Mouse (Mus musculus): ENCODE results near the gene Oaz1.
A peak's percentile ranks its signal among the peaks of the same experiment; 100 is the strongest.
"Not testable (repeated sequence)": the region's sequence is repeated elsewhere in the genome, so short reads cannot be mapped to it uniquely, and the experiment has no call there.

Gene Oaz1

GRCm38 (mm10) chr10:80822528-80822927 is 3.9 kb upstream of the Oaz1 start:
- DNase-seq (ENCODE audit: low read depth, low spot score), result no peak

GRCm38 (mm10) chr10:80823316-80823715 is 3.1 kb upstream of the Oaz1 start:
- DNase-seq (ENCODE audit: low read depth, low spot score), result no peak

GRCm38 (mm10) chr10:80823847-80824643 is 2.4 kb upstream of the Oaz1 start:
- DNase-seq (ENCODE audit: low read depth, low spot score), result no peak

GRCm38 (mm10) chr10:80824827-80825226 is 1.6 kb upstream of the Oaz1 start:
- DNase-seq (ENCODE audit: low read depth, low spot score), result no peak

- no peak for DNase-seq (ENCODE audit: low read depth, low spot score)
Measured at GRCm38 (mm10) chr10:80827063-80827869, 810 bp downstream of the Oaz1 start.

- DNase-seq (ENCODE audit: low read depth, low spot score), result no peak
Measured at GRCm38 (mm10) chr10:80827870-80828420, 1.5 kb downstream of the Oaz1 start.

- DNase-seq (ENCODE audit: low read depth, low spot score), result not testable (repeated sequence)
Measured at GRCm38 (mm10) chr10:80828587-80828986, 2.1 kb downstream of the Oaz1 start.

- DNase-seq (ENCODE audit: low read depth, low spot score), result no peak
Measured at GRCm38 (mm10) chr10:80829359-80830278, 3.2 kb downstream of the Oaz1 start.

GRCm38 (mm10) chr10:80831136-80831535 is 4.7 kb downstream of the Oaz1 start:
- no peak for DNase-seq (ENCODE audit: low read depth, low spot score)

- no peak for DNase-seq (ENCODE audit: low read depth, low spot score)
Measured at GRCm38 (mm10) chr10:80832818-80833217, 6.4 kb downstream of the Oaz1 start.

GRCm38 (mm10) chr10:80835617-80836016 is 9.2 kb downstream of the Oaz1 start:
- DNase-seq (ENCODE audit: low read depth, low spot score), result no peak

GRCm38 (mm10) chr10:80836949-80837379 is 10.5 kb downstream of the Oaz1 start:
- no peak for DNase-seq (ENCODE audit: low read depth, low spot score)

GRCm38 (mm10) chr10:80837827-80838226 is 11.4 kb downstream of the Oaz1 start:
- peak; percentile 78 for DNase-seq (ENCODE audit: low read depth, low spot score)

- DNase-seq (ENCODE audit: low read depth, low spot score), result no peak
Measured at GRCm38 (mm10) chr10:80838346-80838912, 12.0 kb downstream of the Oaz1 start.

- no peak for DNase-seq (ENCODE audit: low read depth, low spot score)
Measured at GRCm38 (mm10) chr10:80839848-80840247, 13.4 kb downstream of the Oaz1 start.

- no peak for DNase-seq (ENCODE audit: low read depth, low spot score)
Measured at GRCm38 (mm10) chr10:80841685-80842084, 15.2 kb downstream of the Oaz1 start.

- no peak for DNase-seq (ENCODE audit: low read depth, low spot score)
Measured at GRCm38 (mm10) chr10:80842334-80842733, 15.9 kb downstream of the Oaz1 start.

- DNase-seq (ENCODE audit: low read depth, low spot score), result no peak
Measured at GRCm38 (mm10) chr10:80843087-80843930, 16.9 kb downstream of the Oaz1 start.

GRCm38 (mm10) chr10:80843931-80844547 is 17.6 kb downstream of the Oaz1 start, which contains the start of gene Lingo3:
Gene Lingo3, minus strand, starts transcription at chr10:80844039.
- peak; percentile 60 for DNase-seq (ENCODE audit: low read depth, low spot score)
